Mouse (Mus musculus): ENCODE data around the gene Fam19a1. TPM values are rescaled to one million over a fixed set of nuclear protein-coding genes. Genes with fewer than 3 reads are reported as not detected.

Gene Fam19a1
- polyA plus RNA-seq, 1 experiment: not detected

DNA sequence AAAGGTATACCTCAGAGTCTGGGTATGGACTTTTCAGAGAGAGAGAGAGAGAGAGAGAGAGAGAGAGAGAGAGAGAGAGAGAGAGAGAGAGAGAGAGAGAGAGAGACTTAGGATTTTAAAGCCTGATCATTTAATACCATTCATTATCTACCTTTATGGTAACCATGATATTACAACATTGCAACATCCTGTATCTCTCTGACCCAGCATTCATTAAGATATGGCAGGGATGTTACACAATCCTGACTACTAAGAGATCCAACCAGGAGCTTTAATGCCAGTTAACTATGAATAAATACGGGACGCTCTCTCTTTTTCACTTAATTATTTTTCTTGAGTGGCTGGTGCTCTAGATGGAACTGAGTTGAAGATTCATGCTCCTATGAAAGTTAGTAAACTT, 92.4 kb downstream of the Fam19a1 start:
- H3K27me3 ChIP-seq (ENCODE audit: control insufficient read depth, insufficient read depth, low read length, poor library complexity, severe bottlenecking): no peaks in the 10 kb centered on the region

GRCm38 (mm10) chr6:96234806-96235205, 121.9 kb downstream of the Fam19a1 start:
- Histone ChIP-seq H3K4me1 (ENCODE audit: control insufficient read depth, insufficient read depth, low read length) (no peaks in the 10 kb centered on the region), H3K36me3 (ENCODE audit: control insufficient read depth, insufficient read depth, low read length, poor library complexity, severe bottlenecking) (no peaks in the 10 kb centered on the region), H3K4me3 (ENCODE audit: low read depth, low read length) (no peak overlapping the region), H3K9me3 (replicated peaks; ENCODE audit: control insufficient read depth, insufficient read depth, low read length, poor library complexity, severe bottlenecking) (no peaks in the 10 kb centered on the region), H3K27ac (ENCODE audit: insufficient read depth, low read length) (no peak overlapping the region), H3K9ac (ENCODE audit: low read depth, poor library complexity, severe bottlenecking) (no peak overlapping the region), H3K27me3 (ENCODE audit: control insufficient read depth, insufficient read depth, low read length, poor library complexity, severe bottlenecking) (no peaks in the 10 kb centered on the region)
- TF ChIP-seq POLR2A (IDR thresholded peaks at IDR 0.05; ENCODE audit: insufficient read depth, low read length): no peak
- no peak for TF ChIP-seq EP300 (IDR thresholded peaks at IDR 0.05; ENCODE audit: insufficient read depth, low read depth, low read length)
- no peak for TF ChIP-seq CTCF (IDR thresholded peaks at IDR 0.05; ENCODE audit: low read depth, low read length)

More for the DNA sequence above, 92.4 kb downstream of the Fam19a1 start:
- no peaks in the 10 kb centered on the region for H3K36me3 ChIP-seq (ENCODE audit: control insufficient read depth, insufficient read depth, low read length, poor library complexity, severe bottlenecking)
- no peaks in the 10 kb centered on the region for H3K4me1 ChIP-seq (ENCODE audit: control insufficient read depth, insufficient read depth, low read length)
- TF ChIP-seq EP300 (IDR thresholded peaks at IDR 0.05; ENCODE audit: insufficient read depth, low read depth, low read length) (no peak), CTCF (IDR thresholded peaks at IDR 0.05; ENCODE audit: low read depth, low read length) (no peak), POLR2A (IDR thresholded peaks at IDR 0.05; ENCODE audit: insufficient read depth, low read length) (no peak)
- no peak overlapping the region for H3K9ac ChIP-seq (ENCODE audit: low read depth, poor library complexity, severe bottlenecking)
- no peak overlapping the region for H3K27ac ChIP-seq (ENCODE audit: insufficient read depth, low read length)
- no peak overlapping the region for H3K4me3 ChIP-seq (ENCODE audit: low read depth, low read length)
- no peaks in the 10 kb centered on the region for H3K9me3 ChIP-seq (replicated peaks; ENCODE audit: control insufficient read depth, insufficient read depth, low read length, poor library complexity, severe bottlenecking)

DNA sequence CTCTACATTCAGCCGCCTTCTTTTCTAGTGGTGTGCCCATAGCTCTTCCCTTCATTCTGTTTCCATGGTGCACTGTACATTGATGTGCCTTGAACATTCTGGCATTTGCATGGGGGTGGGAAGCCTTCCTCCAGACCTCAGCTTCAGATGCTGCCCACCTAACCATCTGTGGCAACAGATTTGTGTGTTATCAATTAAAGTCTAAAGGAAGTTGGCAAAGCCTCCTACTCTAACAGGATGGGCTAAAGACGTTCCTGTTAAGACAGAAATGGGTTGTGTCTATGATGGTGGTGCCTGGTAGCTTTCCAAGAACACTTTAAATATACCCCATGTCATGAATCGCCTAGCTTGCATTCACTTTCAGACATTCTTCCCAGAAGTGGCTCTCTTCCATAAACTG, 131.4 kb downstream of the Fam19a1 start:
- Histone ChIP-seq H3K4me3 (ENCODE audit: low read depth, low read length) (no peak overlapping the region), H3K9ac (ENCODE audit: low read depth, poor library complexity, severe bottlenecking) (no peak overlapping the region), H3K9me3 (replicated peaks; ENCODE audit: control insufficient read depth, insufficient read depth, low read length, poor library complexity, severe bottlenecking) (no peaks in the 10 kb centered on the region), H3K4me1 (ENCODE audit: control insufficient read depth, insufficient read depth, low read length) (no peaks in the 10 kb centered on the region), H3K27ac (ENCODE audit: insufficient read depth, low read length) (no peak overlapping the region), H3K36me3 (ENCODE audit: control insufficient read depth, insufficient read depth, low read length, poor library complexity, severe bottlenecking) (no peaks in the 10 kb centered on the region), H3K27me3 (ENCODE audit: control insufficient read depth, insufficient read depth, low read length, poor library complexity, severe bottlenecking) (no peaks in the 10 kb centered on the region)
- no peak for TF ChIP-seq POLR2A (IDR thresholded peaks at IDR 0.05; ENCODE audit: insufficient read depth, low read length)

GRCm38 (mm10) chr6:96252001-96252400, 139.0 kb downstream of the Fam19a1 start:
- Histone ChIP-seq H3K4me3 (ENCODE audit: low read depth, low read length) (no peak overlapping the region), H3K4me1 (ENCODE audit: control insufficient read depth, insufficient read depth, low read length) (no peaks in the 10 kb centered on the region), H3K9me3 (replicated peaks; ENCODE audit: control insufficient read depth, insufficient read depth, low read length, poor library complexity, severe bottlenecking) (no peaks in the 10 kb centered on the region), H3K9ac (ENCODE audit: low read depth, poor library complexity, severe bottlenecking) (no peak overlapping the region), H3K36me3 (ENCODE audit: control insufficient read depth, insufficient read depth, low read length, poor library complexity, severe bottlenecking) (no peaks in the 10 kb centered on the region), H3K27me3 (ENCODE audit: control insufficient read depth, insufficient read depth, low read length, poor library complexity, severe bottlenecking) (no peaks in the 10 kb centered on the region), H3K27ac (ENCODE audit: insufficient read depth, low read length) (no peak overlapping the region)
- TF ChIP-seq CTCF (IDR thresholded peaks at IDR 0.05; ENCODE audit: low read depth, low read length) (no peak), POLR2A (IDR thresholded peaks at IDR 0.05; ENCODE audit: insufficient read depth, low read length) (no peak), EP300 (IDR thresholded peaks at IDR 0.05; ENCODE audit: insufficient read depth, low read depth, low read length) (no peak)

- Histone ChIP-seq H3K9ac (ENCODE audit: low read depth, poor library complexity, severe bottlenecking) (no peak overlapping the region), H3K27ac (ENCODE audit: insufficient read depth, low read length) (no peak overlapping the region), H3K4me1 (ENCODE audit: control insufficient read depth, insufficient read depth, low read length) (no peaks in the 10 kb centered on the region), H3K4me3 (ENCODE audit: low read depth, low read length) (no peak overlapping the region), H3K27me3 (ENCODE audit: control insufficient read depth, insufficient read depth, low read length, poor library complexity, severe bottlenecking) (no peaks in the 10 kb centered on the region), H3K9me3 (replicated peaks; ENCODE audit: control insufficient read depth, insufficient read depth, low read length, poor library complexity, severe bottlenecking) (no peaks in the 10 kb centered on the region), H3K36me3 (ENCODE audit: control insufficient read depth, insufficient read depth, low read length, poor library complexity, severe bottlenecking) (no peaks in the 10 kb centered on the region)
- TF ChIP-seq CTCF (IDR thresholded peaks at IDR 0.05; ENCODE audit: low read depth, low read length) (no peak), EP300 (IDR thresholded peaks at IDR 0.05; ENCODE audit: insufficient read depth, low read depth, low read length) (no peak), POLR2A (IDR thresholded peaks at IDR 0.05; ENCODE audit: insufficient read depth, low read length) (no peak)
These were observed 141.9 kb downstream of the Fam19a1 start for GRCm38 (mm10) chr6:96254815-96255214.

- H3K4me1 ChIP-seq (ENCODE audit: control insufficient read depth, insufficient read depth, low read length): no peaks in the 10 kb centered on the region
- no peaks in the 10 kb centered on the region for H3K27me3 ChIP-seq (ENCODE audit: control insufficient read depth, insufficient read depth, low read length, poor library complexity, severe bottlenecking)
- no peaks in the 10 kb centered on the region for H3K36me3 ChIP-seq (ENCODE audit: control insufficient read depth, insufficient read depth, low read length, poor library complexity, severe bottlenecking)
- no peak overlapping the region for H3K27ac ChIP-seq (ENCODE audit: insufficient read depth, low read length)
- H3K9me3 ChIP-seq (replicated peaks; ENCODE audit: control insufficient read depth, insufficient read depth, low read length, poor library complexity, severe bottlenecking): no peaks in the 10 kb centered on the region
- H3K4me3 ChIP-seq (ENCODE audit: low read depth, low read length): no peak overlapping the region
- H3K9ac ChIP-seq (ENCODE audit: low read depth, poor library complexity, severe bottlenecking): no peak overlapping the region
- TF ChIP-seq POLR2A (IDR thresholded peaks at IDR 0.05; ENCODE audit: insufficient read depth, low read length): no peak
- TF ChIP-seq CTCF (IDR thresholded peaks at IDR 0.05; ENCODE audit: low read depth, low read length): no peak
- no peak for TF ChIP-seq EP300 (IDR thresholded peaks at IDR 0.05; ENCODE audit: insufficient read depth, low read depth, low read length)
These were observed 145.7 kb downstream of the Fam19a1 start for GRCm38 (mm10) chr6:96258651-96259050.

Measured in ES-Bruce4 (cell line).